Mouse (Mus musculus) heart, embryonic 14.5 days (tissue): ENCODE data around the gene Ccser1. TPM values are rescaled to one million over a fixed set of nuclear protein-coding genes. Genes with fewer than 3 reads are reported as not detected.

Experiments
- ATAC-seq: fragments of 200-750 bp; cut with Nextera tagmentation; 2 replicates; pipeline ENCODE4 v1.8.0; 2017; ENCODE audit warnings: low read depth, moderate TSS enrichment; ENCODE audit not compliant: insufficient number of reproducible peaks, insufficient read depth, low FRiP score
- H3K27ac ChIP-seq, 2 experiments: fragments of 200-500 bp in 1 of 2; fragments of 300-500 bp in 1 of 2; sonication (generic) in 1 of 2; replicated peaks in 1 of 2; 2 replicates each; pipeline ENCODE4 v1.5.1; 2012 to 2014; ENCODE audit warnings: low read depth in 2 of 2, low read length in 2 of 2, control low read depth in 1 of 2, mild to moderate bottlenecking in 1 of 2, mixed read lengths in 1 of 2; ENCODE audit not compliant: control insufficient read depth in 1 of 2, insufficient read depth in 1 of 2
- H3K27me3 ChIP-seq: fragments of 300-500 bp; sonication (generic); 2 replicates; pipeline ENCODE4 v1.6.1; 2014; ENCODE audit warnings: mild to moderate bottlenecking, low read length, control low read depth; ENCODE audit not compliant: control insufficient read depth, insufficient read depth
- H3K36me3 ChIP-seq: fragments of 300-500 bp; sonication (generic); 2 replicates; pipeline ENCODE4 v1.6.1; 2014; ENCODE audit warnings: mild to moderate bottlenecking, control low read depth, low read length, mixed read lengths; ENCODE audit not compliant: control insufficient read depth, insufficient read depth
- H3K4me1 ChIP-seq, 2 experiments: fragments of 200-500 bp in 1 of 2; fragments of 300-500 bp in 1 of 2; sonication (generic) in 1 of 2; 2 replicates each; pipeline ENCODE4 v1.6.1; 2012 to 2014; ENCODE audit warnings: low read length in 2 of 2, control low read depth in 1 of 2, mixed read lengths in 1 of 2; ENCODE audit not compliant: control insufficient read depth in 2 of 2, insufficient read depth in 2 of 2
- H3K4me2 ChIP-seq: fragments of 300-500 bp; sonication (generic); 2 replicates; pipeline ENCODE4 v1.6.1; 2014; ENCODE audit warnings: mild to moderate bottlenecking, low read length
- H3K4me3 ChIP-seq, 2 experiments: fragments of 200-500 bp in 1 of 2; fragments of 300-500 bp in 1 of 2; sonication (generic) in 1 of 2; 2 replicates each; pipeline ENCODE4 v1.5.1; 2012 to 2014; ENCODE audit warnings: low read length in 2 of 2, mild to moderate bottlenecking in 2 of 2, control low read depth in 1 of 2, low read depth in 1 of 2, moderate library complexity in 1 of 2; ENCODE audit not compliant: control insufficient read depth in 1 of 2, insufficient read depth in 1 of 2
- H3K9ac ChIP-seq: fragments of 300-500 bp; sonication (generic); 2 replicates; pipeline ENCODE4 v1.6.1; 2014; ENCODE audit warnings: mild to moderate bottlenecking, low read length
- H3K9me3 ChIP-seq: fragments of 300-500 bp; sonication (generic); 2 replicates; pipeline ENCODE4 v1.6.1; 2016; ENCODE audit warnings: low read length, control low read depth; ENCODE audit not compliant: control insufficient read depth
- WGBS: fragments of 180-500 bp; shearing (Covaris S2); extraction: QIAGEN DNeasy Blood & Tissue Kit; methylation state at CpG from one replicate; pipeline ENCODE4 v1.1.7; 2014; 5-methylcytosine and 5-hydroxymethylcytosine counted together
- polyA plus RNA-seq: library from polyadenylated mRNA; unstranded; fragments of >200 nt; fragmentation: Nextera tagmentation; extraction: Ambion mirVana; gene quantifications from 2 replicates; pipeline ENCODE4 v1.2.1, GENCODE M21; 2014

Ccser1 gene
- polyA plus RNA-seq, 1 experiment from 2014 or later = 3.7 TPM

GRCm38 (mm10) chr6:61217717-61218116, 37.6 kb downstream of the Ccser1 start:
- no peaks in the 10 kb centered on the region for H3K36me3 ChIP-seq
- no peak overlapping the region for H3K4me2 ChIP-seq
- H3K4me1 ChIP-seq = no peaks in the 10 kb centered on the region
- H3K27me3 ChIP-seq = no peaks in the 10 kb centered on the region
- no peak overlapping the region for H3K9ac ChIP-seq
- H3K4me3 ChIP-seq = no peak overlapping the region
- no peak overlapping the region for H3K27ac ChIP-seq
- no peaks in the 10 kb centered on the region for H3K9me3 ChIP-seq
- ATAC-seq = no peak
- WGBS = 73% methylated on average over 2 of the region's 2 CpGs

- ATAC-seq = no peak
- WGBS = 74% methylated on average over 2 of the region's 2 CpGs
- Histone ChIP-seq H3K36me3 (no peaks in the 10 kb centered on the region), H3K27ac (no peak overlapping the region), H3K27me3 (no peaks in the 10 kb centered on the region), H3K4me1 (no peaks in the 10 kb centered on the region), H3K9me3 (no peaks in the 10 kb centered on the region), H3K4me2 (no peak overlapping the region), H3K9ac (no peak overlapping the region), H3K4me3 (no peak overlapping the region)
Observed at GRCm38 (mm10) chr6:61223563-61223962, 43.4 kb downstream of the Ccser1 start.

GRCm38 (mm10) chr6:61225302-61225701, 45.2 kb downstream of the Ccser1 start:
- H3K9me3 ChIP-seq = no peaks in the 10 kb centered on the region
- ATAC-seq = no peak
- no peaks in the 10 kb centered on the region for H3K27me3 ChIP-seq

GRCm38 (mm10) chr6:61230058-61230718, 50.1 kb downstream of the Ccser1 start:
- H3K36me3 ChIP-seq = no peaks in the 10 kb centered on the region
- no peak overlapping the region for H3K4me2 ChIP-seq
- H3K4me1 ChIP-seq = peaks cover 0 to 3% of the 10 kb centered on the region in 2 experiments; a peak in 1 of 4 replicates
- WGBS = 63% methylated on average over 5 of the region's 5 CpGs
- ATAC-seq = no peak
- H3K9ac ChIP-seq = no peak overlapping the region
- H3K27ac ChIP-seq = no peak overlapping the region
- no peaks in the 10 kb centered on the region for H3K27me3 ChIP-seq
- H3K4me3 ChIP-seq = no peak overlapping the region
- H3K9me3 ChIP-seq = no peaks in the 10 kb centered on the region

More at GRCm38 (mm10) chr6:61225302-61225701, 45.2 kb downstream of the Ccser1 start:
- Histone ChIP-seq H3K27ac (no peak overlapping the region), H3K9ac (no peak overlapping the region), H3K4me1 (no peaks in the 10 kb centered on the region), H3K4me2 (no peak overlapping the region), H3K4me3 (no peak overlapping the region), H3K36me3 (no peaks in the 10 kb centered on the region)

GRCm38 (mm10) chr6:61233060-61233459, 52.9 kb downstream of the Ccser1 start:
- no peak overlapping the region for H3K4me3 ChIP-seq
- 50% methylated on average over 5 of the region's 5 CpGs for WGBS
- no peak for ATAC-seq

GRCm38 (mm10) chr6:61233548-61234187, 53.5 kb downstream of the Ccser1 start:
- ATAC-seq = no peak
- Histone ChIP-seq H3K27me3 (no peaks in the 10 kb centered on the region), H3K9ac (no peak overlapping the region), H3K4me3 (no peak overlapping the region), H3K36me3 (no peaks in the 10 kb centered on the region), H3K9me3 (no peaks in the 10 kb centered on the region), H3K4me2 (no peak overlapping the region), H3K4me1 (peaks cover 0 to 3% of the 10 kb centered on the region in 2 experiments; a peak in 1 of 4 replicates), H3K27ac (no peak overlapping the region)
- 54% methylated on average over 5 of the region's 5 CpGs for WGBS

More at GRCm38 (mm10) chr6:61233060-61233459, 52.9 kb downstream of the Ccser1 start:
- Histone ChIP-seq H3K27ac (no peak overlapping the region), H3K36me3 (no peaks in the 10 kb centered on the region), H3K27me3 (no peaks in the 10 kb centered on the region), H3K4me1 (peaks cover 0 to 3% of the 10 kb centered on the region in 2 experiments; a peak in 1 of 4 replicates), H3K9me3 (no peaks in the 10 kb centered on the region), H3K9ac (no peak overlapping the region), H3K4me2 (no peak overlapping the region)

- WGBS = 83% methylated on average over 2 of the region's 2 CpGs
- H3K4me3 ChIP-seq = no peak overlapping the region
- no peak overlapping the region for H3K9ac ChIP-seq
- no peak overlapping the region for H3K4me2 ChIP-seq
- no peaks in the 10 kb centered on the region for H3K4me1 ChIP-seq
- H3K27ac ChIP-seq = no peak overlapping the region
- H3K36me3 ChIP-seq = no peaks in the 10 kb centered on the region
- ATAC-seq = no peak
- H3K27me3 ChIP-seq = no peaks in the 10 kb centered on the region
- no peaks in the 10 kb centered on the region for H3K9me3 ChIP-seq
Observed at GRCm38 (mm10) chr6:61240618-61241017, 60.5 kb downstream of the Ccser1 start.
